Mouse (Mus musculus) hindbrain, embryonic 14.5 days (tissue): ENCODE data around the gene Nudt16l1. TPM values are rescaled to one million over a fixed set of nuclear protein-coding genes. Genes with fewer than 3 reads are reported as not detected.
A peak's percentile ranks its signal among the peaks of the same experiment; 100 is the strongest.

Source experiments
- ATAC-seq: fragments of 200-750 bp; cut with Nextera tagmentation; 2 replicates; pipeline ENCODE4 v1.8.0; 2017; ENCODE audit warnings: moderate number of reproducible peaks, mild to moderate bottlenecking, moderate TSS enrichment, moderate library complexity; ENCODE audit not compliant: low FRiP score
- DNase-seq: peaks from one replicate; pipeline ENCODE4 v3.0.0-alpha.2; 2015; ENCODE audit warnings: low spot score
- H3K27ac ChIP-seq: fragments of 300-500 bp; sonication (generic); 2 replicates; pipeline ENCODE4 v1.5.1; 2014; ENCODE audit warnings: mild to moderate bottlenecking, moderate library complexity
- H3K27me3 ChIP-seq: fragments of 300-500 bp; sonication (generic); 2 replicates; pipeline ENCODE4 v1.6.1; 2014; ENCODE audit warnings: mild to moderate bottlenecking, low read length, mixed read lengths; ENCODE audit not compliant: control insufficient read depth, insufficient read depth
- H3K36me3 ChIP-seq: fragments of 300-500 bp; sonication (generic); replicated peaks from 2 replicates; pipeline ENCODE4 v1.6.1; 2014; ENCODE audit not compliant: control insufficient read depth, insufficient read depth
- H3K4me1 ChIP-seq: fragments of 300-500 bp; sonication (generic); replicated peaks from 2 replicates; pipeline ENCODE4 v1.6.1; 2014; ENCODE audit warnings: antibody characterized with exemption, low read length, mixed read lengths; ENCODE audit not compliant: control insufficient read depth, insufficient read depth
- H3K4me2 ChIP-seq: fragments of 300-500 bp; sonication (generic); replicated peaks from 2 replicates; pipeline ENCODE4 v1.6.1; 2014; ENCODE audit warnings: mild to moderate bottlenecking, moderate library complexity
- H3K4me3 ChIP-seq: fragments of 300-500 bp; sonication (generic); replicated peaks from 2 replicates; pipeline ENCODE4 v1.5.1; 2014; ENCODE audit warnings: mild to moderate bottlenecking, low read length
- H3K9ac ChIP-seq: fragments of 300-500 bp; sonication (generic); 2 replicates; pipeline ENCODE4 v1.6.1; 2014
- H3K9me3 ChIP-seq: fragments of 300-500 bp; sonication (generic); 2 replicates; pipeline ENCODE4 v1.6.1; 2016; ENCODE audit warnings: low read length; ENCODE audit not compliant: control insufficient read depth
- WGBS: fragments of 180-500 bp; shearing (Covaris S2); extraction: QIAGEN DNeasy Blood & Tissue Kit; methylation state at CpG from one replicate; pipeline ENCODE4 v1.1.7; 2014; 5-methylcytosine and 5-hydroxymethylcytosine counted together
- polyA plus RNA-seq: library from polyadenylated mRNA; unstranded; fragments of >200 nt; fragmentation: Nextera tagmentation; extraction: Ambion mirVana; gene quantifications from 2 replicates; pipeline ENCODE4 v1.2.1, GENCODE M21; 2014

Gene Nudt16l1
- polyA plus RNA-seq, 1 experiment from 2014 or later, result 122 TPM

- 91% methylated on average over 2 of the region's 2 CpGs for WGBS
- ATAC-seq, result no peak
- no peak for DNase-seq
- peaks cover 100% of the 10 kb centered on the region for H3K36me3 ChIP-seq
- H3K9me3 ChIP-seq, result no peaks in the 10 kb centered on the region
- no peaks in the 10 kb centered on the region for H3K27me3 ChIP-seq
- H3K4me3 ChIP-seq, result no peak overlapping the region
- no peak overlapping the region for H3K27ac ChIP-seq
- no peak overlapping the region for H3K4me2 ChIP-seq
- no peaks in the 10 kb centered on the region for H3K4me1 ChIP-seq
- H3K9ac ChIP-seq, result no peak overlapping the region
Measured at GRCm38 (mm10) chr16:4928474-4928873, 10.1 kb upstream of the Nudt16l1 start.

- H3K9ac ChIP-seq, result no peak overlapping the region
- H3K27me3 ChIP-seq, result no peaks in the 10 kb centered on the region
- no peaks in the 10 kb centered on the region for H3K4me1 ChIP-seq
- H3K36me3 ChIP-seq, result peaks cover 99% of the 10 kb centered on the region
- no peak overlapping the region for H3K4me2 ChIP-seq
- H3K27ac ChIP-seq, result no peak overlapping the region
- no peak overlapping the region for H3K4me3 ChIP-seq
- no peak for ATAC-seq
- H3K9me3 ChIP-seq, result no peaks in the 10 kb centered on the region
- DNase-seq, result no peak
- 82% methylated on average over 3 of the region's 3 CpGs for WGBS
Measured at GRCm38 (mm10) chr16:4932429-4932828, 6.1 kb upstream of the Nudt16l1 start.

- Histone ChIP-seq H3K27ac (no peak overlapping the region), H3K9me3 (no peaks in the 10 kb centered on the region), H3K4me3 (no peak overlapping the region), H3K4me1 (peaks cover 14% of the 10 kb centered on the region), H3K27me3 (no peaks in the 10 kb centered on the region), H3K4me2 (no peak overlapping the region), H3K36me3 (peaks cover 82% of the 10 kb centered on the region), H3K9ac (no peak overlapping the region)
- no peak for DNase-seq
- 98% methylated on average over 31 of the region's 31 CpGs for WGBS
- no peak for ATAC-seq
Measured at GRCm38 (mm10) chr16:4935430-4935829, 3.1 kb upstream of the Nudt16l1 start.

- Histone ChIP-seq H3K9me3 (no peaks in the 10 kb centered on the region), H3K27ac (no peak overlapping the region), H3K4me3 (no peak overlapping the region), H3K27me3 (no peaks in the 10 kb centered on the region), H3K36me3 (peaks cover 82% of the 10 kb centered on the region), H3K4me1 (peaks cover 16% of the 10 kb centered on the region), H3K4me2 (no peak overlapping the region), H3K9ac (no peak overlapping the region)
- no peak for ATAC-seq
- no peak for DNase-seq
- WGBS, result 88% methylated on average over 10 of the region's 10 CpGs
Measured at GRCm38 (mm10) chr16:4935931-4936703, 2.4 kb upstream of the Nudt16l1 start.

- no peak for ATAC-seq
- no peaks in the 10 kb centered on the region for H3K9me3 ChIP-seq
- H3K4me2 ChIP-seq, result no peak overlapping the region
- no peak for DNase-seq
- H3K4me3 ChIP-seq, result no peak overlapping the region
- WGBS, result 91% methylated on average over 8 of the region's 8 CpGs
- no peaks in the 10 kb centered on the region for H3K27me3 ChIP-seq
- H3K9ac ChIP-seq, result no peak overlapping the region
- H3K4me1 ChIP-seq, result peaks cover 16% of the 10 kb centered on the region
- H3K36me3 ChIP-seq, result peaks cover 82% of the 10 kb centered on the region
- no peak overlapping the region for H3K27ac ChIP-seq
Measured at GRCm38 (mm10) chr16:4937351-4938190, 990 bp upstream of the Nudt16l1 start.

GRCm38 (mm10) chr16:4938989-4939388, 428 bp downstream of the Nudt16l1 start:
- Histone ChIP-seq H3K27ac (peak overlapping the region; percentile 88), H3K9me3 (no peaks in the 10 kb centered on the region), H3K36me3 (peaks cover 82% of the 10 kb centered on the region), H3K4me2 (peak overlapping the region; percentile 97), H3K9ac (peak overlapping the region; percentile 96), H3K27me3 (no peaks in the 10 kb centered on the region), H3K4me1 (peaks cover 16% of the 10 kb centered on the region), H3K4me3 (peak overlapping the region; percentile 84)
- ATAC-seq (peak; percentile 94), DNase-seq (peak; percentile 95)
- under 1% methylated on average over 28 of the region's 28 CpGs for WGBS

- Histone ChIP-seq H3K4me2 (peak overlapping the region; percentile 97), H3K9ac (peak overlapping the region; percentile 96), H3K4me3 (peak overlapping the region; percentile 84), H3K4me1 (peaks cover 16% of the 10 kb centered on the region), H3K27me3 (no peaks in the 10 kb centered on the region), H3K9me3 (no peaks in the 10 kb centered on the region), H3K36me3 (peaks cover 82% of the 10 kb centered on the region), H3K27ac (peak overlapping the region; percentile 88)
- under 1% methylated on average over 16 of the region's 16 CpGs for WGBS
- ATAC-seq (peak; percentile 57), DNase-seq (peak; percentile 57)
Measured at GRCm38 (mm10) chr16:4939412-4939811, 851 bp downstream of the Nudt16l1 start.

GRCm38 (mm10) chr16:4940311-4940850, 1.8 kb downstream of the Nudt16l1 start:
- no peaks in the 10 kb centered on the region for H3K27me3 ChIP-seq
- peaks cover 82% of the 10 kb centered on the region for H3K36me3 ChIP-seq
- H3K4me3 ChIP-seq, result no peak overlapping the region
- ATAC-seq (no peak), DNase-seq (no peak)
- peak overlapping the region; percentile 96; the same call in 1 of the 2 replicates for H3K9ac ChIP-seq
- peak overlapping the region; percentile 97 for H3K4me2 ChIP-seq
- WGBS, result 96% methylated on average over 10 of the region's 10 CpGs
- H3K27ac ChIP-seq, result no peak overlapping the region
- H3K4me1 ChIP-seq, result peaks cover 16% of the 10 kb centered on the region
- H3K9me3 ChIP-seq, result no peaks in the 10 kb centered on the region

- no peak overlapping the region for H3K4me3 ChIP-seq
- H3K9me3 ChIP-seq, result no peaks in the 10 kb centered on the region
- peaks cover 16% of the 10 kb centered on the region for H3K4me1 ChIP-seq
- peaks cover 82% of the 10 kb centered on the region for H3K36me3 ChIP-seq
- DNase-seq (no peak), ATAC-seq (no peak)
- no peak overlapping the region for H3K27ac ChIP-seq
- no peak overlapping the region for H3K4me2 ChIP-seq
- H3K27me3 ChIP-seq, result no peaks in the 10 kb centered on the region
- H3K9ac ChIP-seq, result no peak overlapping the region
Measured at GRCm38 (mm10) chr16:4941016-4941415, 2.5 kb downstream of the Nudt16l1 start.
